Mouse (Mus musculus) kidney, postnatal 4 days (tissue): ENCODE results near the gene Clybl.

Source experiments
- DNase-seq, 2 experiments: peaks; one replicate each; pipeline ENCODE4 v3.0.0; 2021; ENCODE audit warnings: mixed read lengths in 2 of 2

The Clybl gene

DNA sequence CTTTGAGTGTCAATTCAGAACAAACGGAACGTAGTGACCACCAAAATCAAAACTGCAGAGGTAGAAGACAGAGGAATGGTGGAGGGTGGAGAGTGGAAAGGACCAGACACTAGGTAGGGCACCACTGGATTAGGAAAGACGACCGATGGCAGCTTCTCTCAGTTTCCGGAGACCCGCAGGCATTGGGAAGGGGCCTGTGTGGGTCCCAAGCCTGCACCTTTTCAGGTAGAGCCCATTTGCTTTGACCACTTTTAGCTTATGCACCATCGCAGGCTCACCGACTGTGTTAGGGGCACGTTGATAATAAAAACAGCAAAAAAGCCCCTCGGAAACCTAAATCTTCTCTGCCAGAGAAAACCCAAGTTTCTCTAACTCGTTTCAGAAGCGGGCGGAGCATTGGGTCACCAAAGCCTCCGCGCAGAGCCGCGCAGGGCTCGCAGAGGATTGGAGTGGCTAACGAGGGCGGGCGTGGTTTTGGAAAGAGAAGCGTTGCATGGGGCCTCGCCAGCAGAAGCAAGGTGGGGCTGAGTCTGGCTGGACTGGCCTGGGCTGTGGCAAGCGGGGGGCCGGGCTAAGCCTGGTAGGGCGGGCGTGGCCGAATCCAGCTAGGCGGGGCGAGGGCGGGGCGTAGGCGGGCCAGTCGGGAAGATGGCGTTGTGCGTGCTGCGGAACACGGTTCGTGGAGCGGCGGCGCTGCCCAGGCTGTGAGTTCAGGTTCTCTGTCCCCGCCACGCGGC, at the start of gene Clybl:
TSS of gene Clybl (plus strand) at position 627 of the 737 bp plus-strand sequence.
- DNase-seq: peak; percentile 98

DNA sequence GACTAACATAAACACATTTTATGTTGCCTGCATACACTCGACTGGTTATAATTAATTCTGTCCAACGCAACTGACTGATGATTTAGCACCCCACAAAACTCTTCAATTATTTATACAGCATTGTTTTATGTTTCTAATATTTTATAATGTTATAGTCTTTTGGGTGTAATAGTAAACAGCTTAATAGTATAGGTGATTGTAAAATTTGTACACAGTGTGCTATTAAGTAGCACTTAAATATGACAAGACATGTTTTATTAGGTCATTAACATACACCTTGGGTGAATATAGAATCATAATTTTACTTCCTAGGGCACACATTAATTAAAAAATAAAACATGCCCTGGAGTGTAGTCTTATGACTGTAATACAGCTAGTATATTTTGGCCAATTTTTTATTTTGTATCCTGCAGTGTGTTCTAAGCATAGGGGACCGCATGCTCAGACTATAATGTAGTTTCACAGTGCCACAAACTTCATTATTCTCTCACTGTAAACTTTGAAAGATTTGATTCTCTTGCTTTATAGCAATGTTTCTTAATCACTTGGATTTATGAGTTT, 45.1 kb upstream of the Clybl start:
- no peak for DNase-seq

DNA sequence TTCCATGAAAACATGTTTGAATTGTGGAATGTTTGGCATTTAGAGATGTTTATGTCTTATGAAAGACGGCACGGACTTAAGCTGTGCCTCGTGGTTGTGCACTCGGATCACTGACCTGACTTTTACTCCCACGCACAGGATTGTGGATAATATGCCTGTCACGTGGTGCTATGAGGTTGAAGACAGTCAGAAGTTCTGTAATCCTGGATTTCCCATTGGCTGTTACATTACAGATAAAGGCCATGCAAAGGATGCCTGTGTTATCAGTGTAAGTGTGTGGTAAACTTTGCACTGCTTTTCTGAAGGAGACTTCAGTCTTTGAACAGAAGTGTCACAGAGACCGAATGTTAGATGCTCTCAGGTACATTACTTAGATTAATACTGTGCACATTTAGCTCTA, 44.3 kb upstream of the Clybl start:
- DNase-seq: no peak

- DNase-seq: no peak
Measured at GRCm38 (mm10) chr14:122140126-122140525, 41.4 kb upstream of the Clybl start.

DNA sequence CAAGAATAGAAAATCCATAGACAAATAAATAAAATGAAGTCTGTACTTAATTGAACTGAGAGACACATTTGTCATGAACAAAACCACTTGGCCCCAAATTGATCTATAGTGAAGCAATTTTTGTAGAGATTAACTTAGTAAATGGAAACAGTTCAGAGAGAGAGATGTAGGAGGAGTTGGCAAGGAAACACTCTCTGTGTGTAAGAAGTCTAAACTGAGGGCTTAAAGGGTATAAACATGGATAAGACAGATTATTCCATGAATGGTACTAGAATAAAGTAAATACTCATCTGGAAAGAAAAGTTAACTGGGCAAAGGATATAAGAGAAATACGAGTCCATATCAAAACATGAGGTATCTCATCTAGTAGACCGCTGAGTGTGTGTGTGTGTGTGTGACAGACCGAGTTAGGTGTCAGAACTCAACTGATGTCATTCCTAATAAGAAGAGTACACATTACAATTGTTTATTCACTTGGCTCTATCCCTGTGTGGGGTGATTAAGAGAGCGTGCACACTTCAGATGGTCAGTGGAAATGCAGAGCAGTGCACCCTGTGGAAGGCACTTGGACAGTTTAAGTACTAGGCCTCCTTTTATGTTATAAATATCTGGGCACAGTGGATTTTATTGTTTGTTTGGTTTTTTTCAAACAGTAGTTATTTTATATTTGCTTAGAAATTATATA, 37.8 kb upstream of the Clybl start:
- DNase-seq: no peak

GRCm38 (mm10) chr14:122145374-122145773, 36.1 kb upstream of the Clybl start:
- DNase-seq: no peak

DNA sequence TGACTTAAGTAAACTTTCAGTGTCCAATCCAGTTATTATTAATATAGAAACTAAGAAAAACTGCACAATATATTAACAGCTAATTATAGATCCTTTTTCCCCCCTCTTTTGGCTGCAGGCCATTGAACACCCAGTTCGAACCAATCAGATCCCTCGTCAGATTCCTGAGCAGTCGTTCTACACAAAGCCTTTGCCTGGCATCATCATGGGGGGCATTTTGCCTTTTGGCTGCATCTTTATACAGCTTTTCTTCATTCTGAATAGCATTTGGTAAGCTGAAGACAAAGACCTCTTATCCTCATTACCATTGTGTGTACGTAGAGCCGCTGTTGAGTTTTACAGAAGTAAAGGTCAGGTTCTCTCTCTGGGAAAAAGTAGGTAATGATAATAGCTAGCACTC, 30.9 kb upstream of the Clybl start:
- no peak for DNase-seq

GRCm38 (mm10) chr14:122157738-122158137, 23.8 kb upstream of the Clybl start:
- DNase-seq: no peak

- DNase-seq: no peak
Measured at GRCm38 (mm10) chr14:122160916-122161315, 20.6 kb upstream of the Clybl start.

DNA sequence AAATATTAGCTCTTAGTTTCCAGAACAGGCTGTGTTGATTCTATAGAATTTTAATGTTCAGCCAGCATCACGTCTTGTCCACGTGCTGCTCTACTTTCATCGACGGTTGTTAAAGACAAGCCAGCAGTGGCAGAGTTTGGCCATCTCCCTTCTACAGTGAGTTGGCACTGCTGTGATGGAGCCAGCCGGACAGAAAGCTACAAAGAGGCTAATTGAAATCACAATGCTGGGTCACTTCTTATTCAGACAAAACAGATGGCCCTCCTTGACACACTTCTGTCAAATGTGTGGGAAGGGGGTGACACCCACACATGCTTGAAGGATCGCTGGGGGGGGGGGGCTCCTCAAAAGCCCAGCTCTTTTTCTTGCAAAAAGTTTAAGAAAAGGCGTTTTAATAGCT, 12.6 kb upstream of the Clybl start:
- no peak for DNase-seq

- no peak for DNase-seq
Measured at GRCm38 (mm10) chr14:122170202-122170781, 11.2 kb upstream of the Clybl start.

DNA sequence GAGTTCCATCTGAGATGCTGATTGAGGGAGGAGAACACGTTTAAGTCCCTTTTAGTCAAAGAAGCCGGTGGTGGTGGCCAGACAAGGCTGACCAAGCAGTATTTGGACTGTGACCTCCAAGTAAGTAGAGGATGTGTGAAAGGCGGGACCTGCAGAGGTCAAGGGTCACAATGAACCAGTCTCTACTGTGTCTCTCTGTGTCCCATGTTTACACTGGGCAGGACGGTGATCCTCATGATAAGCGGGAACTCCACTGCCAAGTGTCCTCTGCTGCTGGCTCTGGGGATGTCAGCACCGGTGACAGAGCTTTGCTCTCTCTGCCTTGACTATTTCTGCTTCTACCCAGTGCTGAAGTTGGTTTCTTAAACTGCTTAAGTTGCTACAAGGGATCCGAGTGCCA, 10.5 kb upstream of the Clybl start:
- DNase-seq: no peak

DNA sequence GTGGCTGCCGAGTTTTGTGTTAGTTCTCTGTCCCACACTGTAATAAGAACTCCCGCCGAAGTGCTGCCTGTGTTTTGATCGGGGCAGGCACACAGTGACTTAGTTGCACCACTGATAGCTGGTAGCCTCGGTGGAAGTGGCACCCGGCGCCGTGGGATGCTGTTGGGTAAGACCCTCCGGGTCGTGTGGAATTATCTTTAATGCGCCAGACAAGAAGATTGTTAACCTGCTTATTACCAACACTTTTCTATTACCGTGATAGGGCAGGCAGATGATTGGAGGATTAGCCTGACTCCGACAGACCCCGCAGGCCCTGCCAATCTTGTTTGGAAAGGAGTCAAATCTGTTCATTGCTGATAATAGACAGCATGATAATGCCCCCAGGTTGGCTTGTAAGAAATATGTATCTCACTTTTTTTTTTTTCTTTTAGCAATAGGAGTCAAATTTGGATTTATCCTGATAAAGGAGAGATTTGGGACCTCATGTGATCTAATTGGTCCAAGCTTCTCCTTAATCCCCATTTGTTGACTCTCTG, 5.2 kb upstream of the Clybl start:
- no peak for DNase-seq

GRCm38 (mm10) chr14:122179262-122179661, 2.2 kb upstream of the Clybl start:
- no peak for DNase-seq

DNA sequence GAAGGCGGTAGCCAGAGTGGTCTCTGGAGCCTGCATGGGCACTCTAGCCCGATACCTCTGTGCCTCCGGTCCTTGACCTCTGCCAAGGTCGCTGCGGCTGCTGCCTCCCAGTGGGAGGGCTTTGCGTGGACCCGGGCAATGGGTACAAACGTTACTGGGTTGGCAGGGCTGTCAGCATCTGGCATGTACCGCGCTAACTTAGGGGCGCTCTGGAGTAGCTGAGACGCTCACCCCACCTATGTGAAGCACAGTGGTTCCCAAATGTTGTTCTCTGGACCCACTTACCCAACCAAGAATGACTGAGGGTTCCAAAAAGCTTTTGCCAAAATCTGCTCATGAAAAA, 282 bp downstream of the Clybl start:
- no peak for DNase-seq

GRCm38 (mm10) chr14:122182220-122182619, 716 bp downstream of the Clybl start:
- DNase-seq: no peak

GRCm38 (mm10) chr14:122183974-122184373, 2.5 kb downstream of the Clybl start:
- no peak for DNase-seq

DNA sequence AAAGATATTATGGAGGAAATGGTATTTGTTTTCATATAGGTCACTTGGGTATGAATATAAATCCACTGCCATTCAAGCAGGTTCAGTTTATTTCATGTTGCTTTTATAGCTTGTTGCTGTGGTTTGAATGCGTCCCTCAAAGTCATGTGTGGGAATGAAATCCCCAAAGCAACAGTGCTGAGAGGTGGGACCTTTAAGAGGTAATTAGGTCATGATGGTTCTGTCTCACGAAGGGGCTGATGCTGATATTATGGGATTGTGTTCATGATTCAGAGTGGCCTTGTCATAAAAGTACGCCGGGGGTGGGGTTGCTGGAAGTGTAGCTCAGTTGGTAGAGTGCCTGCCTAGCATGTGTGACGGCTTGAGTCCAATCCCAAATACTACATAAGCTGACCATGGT, 6.7 kb downstream of the Clybl start:
- DNase-seq: no peak

DNA sequence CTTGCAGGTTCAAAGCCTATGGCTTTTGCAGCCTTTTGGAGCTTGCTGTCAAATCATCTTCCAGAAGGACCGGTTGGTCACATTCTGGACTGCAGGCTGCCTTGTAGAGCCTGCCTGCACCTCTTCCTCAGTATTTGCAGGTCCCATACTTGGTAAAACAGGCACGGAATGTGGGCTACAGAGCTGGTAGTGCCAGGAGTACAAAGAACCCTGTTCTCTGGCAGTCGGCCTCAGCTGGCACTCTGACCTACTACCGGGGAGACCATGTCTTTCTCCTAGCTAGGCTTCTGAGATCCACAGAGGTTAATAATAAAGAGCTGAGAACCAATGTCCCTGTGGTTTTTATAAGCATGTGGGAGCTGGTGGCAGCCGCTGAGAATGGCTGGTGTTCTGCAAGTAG, 8.4 kb downstream of the Clybl start:
- no peak for DNase-seq

- no peak for DNase-seq
Measured at GRCm38 (mm10) chr14:122190527-122190926, 9.0 kb downstream of the Clybl start.

DNA sequence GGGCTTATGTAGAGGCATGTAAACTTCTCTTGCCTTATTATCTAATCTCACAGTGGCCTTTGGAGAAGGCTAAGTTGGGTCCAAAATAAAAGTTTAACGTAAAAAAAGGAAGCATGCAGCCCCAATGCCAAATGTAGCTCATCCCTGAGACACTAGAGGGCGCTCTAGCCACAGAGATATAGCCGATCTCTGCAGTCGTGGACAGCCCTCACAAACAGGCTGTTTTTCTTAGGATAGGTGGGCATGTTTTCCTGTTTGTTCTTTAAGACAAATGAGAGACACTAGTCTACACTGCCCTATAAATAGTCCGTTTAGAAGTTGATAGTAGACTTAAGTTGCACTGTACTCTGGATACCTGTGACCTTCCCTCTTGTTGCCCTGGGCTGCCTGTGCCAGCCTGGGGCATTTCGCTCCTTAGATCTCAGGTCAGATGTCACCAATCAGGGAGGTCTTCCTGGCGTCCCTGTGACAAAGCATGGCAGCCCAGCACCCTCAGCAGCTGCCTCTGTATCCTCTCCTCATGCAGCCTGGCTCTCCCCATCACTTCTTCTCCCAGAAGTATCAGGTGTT, 9.5 kb downstream of the Clybl start:
- DNase-seq: peak; percentile 80 to 81

GRCm38 (mm10) chr14:122194630-122195029, 13.1 kb downstream of the Clybl start:
- DNase-seq: no peak

GRCm38 (mm10) chr14:122196851-122197250, 15.3 kb downstream of the Clybl start:
- DNase-seq: no peak
